25 mouse cellular contexts compared by ENCODE assay signal in the genomic region with DNA sequence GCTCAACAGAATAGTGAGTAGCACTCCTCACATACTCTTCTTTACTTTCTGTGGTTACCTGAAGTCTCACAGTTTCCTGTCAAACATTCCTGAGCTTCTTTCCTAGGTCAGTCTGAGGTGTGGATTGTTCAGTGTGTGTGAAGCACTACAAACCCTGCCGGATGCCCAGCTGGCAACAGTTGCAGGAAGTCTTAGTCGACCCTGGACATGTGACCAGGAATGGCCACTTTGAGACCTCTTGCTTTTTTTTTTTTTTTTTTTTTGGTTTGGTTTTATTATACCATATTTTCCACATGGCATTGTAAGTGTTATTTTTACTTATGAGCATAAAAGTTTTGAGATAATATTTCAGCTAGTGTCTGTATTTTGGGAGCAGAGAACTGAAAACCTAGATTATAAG. TPM values are rescaled to one million over a fixed set of nuclear protein-coding genes. Genes with fewer than 3 reads are reported as not detected.
DNase-seq lines count a peak whose midpoint lies in the region; ATAC-seq and TF ChIP-seq lines count a peak whose summit lies in the region.
"Had no signal": no experiment of that assay in that cellular context is flagged by ENCODE, and none has a peak within 500 bp of the region (broad histone marks: within the 10 kb centered on the region; RNA-seq: fewer than 3 reads in every experiment).

No protein-coding gene starts in this region.

- H3K36me3 ChIP-seq in lung, postnatal 0 days (ENCODE audit: insufficient read depth, low read length) = no peaks in the 10 kb centered on the region
- H3K36me3 ChIP-seq in C2C12 (ENCODE audit: control insufficient read depth, insufficient read depth) (no peaks in the 10 kb centered on the region), myocyte (ENCODE audit: control insufficient read depth, insufficient read depth) (no peaks in the 10 kb centered on the region)
- H3K36me3 ChIP-seq: embryonic facial prominence, embryonic 13.5 days; embryonic facial prominence, embryonic 15.5 days; forebrain, embryonic 10.5 days; forebrain, embryonic 12.5 days had no signal

- H3K9me3 ChIP-seq in lung, postnatal 0 days (ENCODE audit: low read length) = no peaks in the 10 kb centered on the region
- H3K9me3 ChIP-seq: embryonic facial prominence, embryonic 13.5 days; embryonic facial prominence, embryonic 15.5 days; forebrain, embryonic 10.5 days; forebrain, embryonic 12.5 days had no signal

- no peak for TF ChIP-seq POLR2A in myocyte (IDR thresholded peaks at IDR 0.05; ENCODE audit: insufficient read length, low read depth)

- H3K79me2 ChIP-seq in C2C12 (ENCODE audit: control insufficient read depth, insufficient read depth) (no peaks in the 10 kb centered on the region), myocyte (ENCODE audit: control insufficient read depth, insufficient read depth) (no peaks in the 10 kb centered on the region)

- no peak overlapping the region for H3K27ac ChIP-seq in lung, postnatal 0 days (ENCODE audit: low read length)
- H3K27ac ChIP-seq: embryonic facial prominence, embryonic 13.5 days; embryonic facial prominence, embryonic 15.5 days; forebrain, embryonic 10.5 days; forebrain, embryonic 12.5 days had no signal

- no peak overlapping the region for H3K4me2 ChIP-seq in lung, postnatal 0 days (replicated peaks; ENCODE audit: low read depth, low read length)
- H3K4me2 ChIP-seq in myocyte (ENCODE audit: low read depth) = no peak overlapping the region
- H3K4me2 ChIP-seq: embryonic facial prominence, embryonic 13.5 days; embryonic facial prominence, embryonic 15.5 days; forebrain, embryonic 12.5 days had no signal

- no peak overlapping the region for H3K4me3 ChIP-seq in lung, postnatal 0 days (ENCODE audit: low read depth, low read length)
- H3K4me3 ChIP-seq in C2C12 (ENCODE audit: insufficient read depth, poor library complexity, severe bottlenecking) (no peak overlapping the region), myocyte (no peak overlapping the region)
- H3K4me3 ChIP-seq: embryonic facial prominence, embryonic 13.5 days; embryonic facial prominence, embryonic 15.5 days; erythroblast, embryonic 14.5 days; forebrain, embryonic 10.5 days; forebrain, embryonic 12.5 days had no signal

- H3K9ac ChIP-seq in lung, postnatal 0 days (replicated peaks; ENCODE audit: low read depth) = no peak overlapping the region
- H3K9ac ChIP-seq: embryonic facial prominence, embryonic 13.5 days; embryonic facial prominence, embryonic 15.5 days; forebrain, embryonic 12.5 days had no signal

- H3ac ChIP-seq in C2C12 (ENCODE audit: control insufficient read depth, insufficient read length, low read depth) (no peak overlapping the region), myocyte (ENCODE audit: control insufficient read depth, insufficient read length) (no peak overlapping the region)

- H3K79me3 ChIP-seq in C2C12 (ENCODE audit: low read depth) = no peaks in the 10 kb centered on the region

- 44% methylated on average over 2 of the region's 2 CpGs for WGBS in lung, postnatal 0 days

- peak; percentile 34 for DNase-seq in lung, postnatal 36 days
- DNase-seq in lung, postnatal 0 days (ENCODE audit: low spot score) = no peak
- no peak for DNase-seq in cerebellum, postnatal 25 days
- DNase-seq: adrenal gland, adult 8-10 months; adrenal gland, postnatal 14 days; adrenal gland, postnatal 36 days; B cell, adult 2 months; cerebellum, adult 11-12 months; cerebellum, adult 2 months; cerebellum, adult 9-10 months; cerebellum, postnatal 10 days; cerebellum, postnatal 36 days; embryo, embryonic 11 days had no signal

- no peak for TF ChIP-seq EP300 in lung, postnatal 0 days (IDR thresholded peaks at IDR 0.05)

- ATAC-seq in lung, postnatal 0 days = no peak
- no peak for ATAC-seq in megakaryocyte, adult 5-6 weeks (ENCODE audit: poor library complexity, severe bottlenecking)
- ATAC-seq: activated CD4-positive, CD25-positive, alpha-beta regulatory T cell, adult 4 months; forebrain, embryonic 14.5 days; forebrain, embryonic 16.5 days; Patski had no signal

- no peaks in the 10 kb centered on the region for H3K27me3 ChIP-seq in lung, postnatal 0 days (replicated peaks; ENCODE audit: insufficient read depth, low read length)
- no peaks in the 10 kb centered on the region for H3K27me3 ChIP-seq in C2C12 (ENCODE audit: control insufficient read depth, insufficient read depth, insufficient read length)
- no peaks in the 10 kb centered on the region for H3K27me3 ChIP-seq in myocyte (ENCODE audit: control insufficient read depth, insufficient read depth, insufficient read length)
- H3K27me3 ChIP-seq: embryonic facial prominence, embryonic 13.5 days; embryonic facial prominence, embryonic 15.5 days; forebrain, embryonic 12.5 days; Patski had no signal

- H3K4me1 ChIP-seq in lung, postnatal 0 days (ENCODE audit: insufficient read depth, low read depth, low read length) = peaks cover 3% of the 10 kb centered on the region; the same call in 1 of the 2 replicates

- no peak for TF ChIP-seq CTCF in lung, postnatal 0 days (IDR thresholded peaks at IDR 0.05)
- TF ChIP-seq CTCF in C2C12 (IDR thresholded peaks at IDR 0.05; ENCODE audit: control insufficient read depth, insufficient read depth, insufficient read length) = no peak

TF ChIP-seq in C2C12, 6 proteins besides CTCF, POLR2A, EP300 and RAD21:
- TF ChIP-seq MYOG (IDR thresholded peaks at IDR 0.05; ENCODE audit: control insufficient read depth, extremely low read depth, insufficient read length) = no peak
- TF ChIP-seq CEBPB (IDR thresholded peaks at IDR 0.05; ENCODE audit: low read depth) = no peak
- TF ChIP-seq USF1 (IDR thresholded peaks at IDR 0.05; ENCODE audit: low read depth) = peak; percentile 74
TF ChIP-seq in C2C12: peak in this region for 1.

TF ChIP-seq in myocyte, 11 proteins besides CTCF, POLR2A, EP300 and RAD21:
- TF ChIP-seq CEBPB (IDR thresholded peaks at IDR 0.05; ENCODE audit: insufficient read depth, poor library complexity, severe bottlenecking) = no peak
- TF ChIP-seq MYOD1 (IDR thresholded peaks at IDR 0.05; ENCODE audit: control insufficient read depth in 1 of 3, insufficient read length in 2 of 3, low read depth in 2 of 3) = no peak
- peak; percentile 53 for TF ChIP-seq USF1 (IDR thresholded peaks at IDR 0.05; ENCODE audit: low read depth)

RNA-seq across cellular contexts. Expression of a gene that starts 29.1 kb away (rescaled TPM):
- 7.2 and 7.6 TPM in 2 replicates for polyA plus RNA-seq in lung, postnatal 0 days (2015; fragmentation: Nextera tagmentation; extraction: Ambion mirVana)
- polyA plus RNA-seq in C2C12 (2012; fragmentation: generic; extraction: Trizol) = 10.1 TPM
- polyA plus RNA-seq in myocyte (2012; fragmentation: generic; extraction: Trizol) = 8.1 TPM
- total RNA-seq in megakaryocyte, adult 5-6 weeks (2015) = 26.9 and 38.7 TPM in 2 replicates
- 16.7 and 25.4 TPM in 2 replicates for total RNA-seq in megakaryocyte, adult 5-6 weeks (2017)
